Mouse (Mus musculus): ENCODE data around the gene Opn4.

Gene Opn4

GRCm38 (mm10) chr14:34599941-34600340 lies at the start of gene Opn4:
Gene Opn4, minus strand, starts transcription at chr14:34600142.
- no peak for DNase-seq (ENCODE audit: low read depth, low spot score)

GRCm38 (mm10) chr14:34647870-34648475 lies 48.0 kb upstream of the Opn4 start:
- DNase-seq (ENCODE audit: low read depth, low spot score) = no peak

- DNase-seq (ENCODE audit: low read depth, low spot score) = no peak
These were observed 44.2 kb upstream of the Opn4 start for GRCm38 (mm10) chr14:34644140-34644539.

GRCm38 (mm10) chr14:34635721-34636120 lies 35.8 kb upstream of the Opn4 start:
- no peak for DNase-seq (ENCODE audit: low read depth, low spot score)

- DNase-seq (ENCODE audit: low read depth, low spot score) = no peak
These were observed 35.2 kb upstream of the Opn4 start for GRCm38 (mm10) chr14:34635192-34635591.

- peak; percentile 69 for DNase-seq (ENCODE audit: low read depth, low spot score)
These were observed 32.9 kb upstream of the Opn4 start for GRCm38 (mm10) chr14:34632722-34633448.

GRCm38 (mm10) chr14:34626824-34627223 lies 26.9 kb upstream of the Opn4 start:
- no peak for DNase-seq (ENCODE audit: low read depth, low spot score)

- DNase-seq (ENCODE audit: low read depth, low spot score) = no peak
These were observed 23.7 kb upstream of the Opn4 start for GRCm38 (mm10) chr14:34623531-34624210.

- DNase-seq (ENCODE audit: low read depth, low spot score) = no peak
These were observed 23.1 kb upstream of the Opn4 start for GRCm38 (mm10) chr14:34623074-34623473.

GRCm38 (mm10) chr14:34620611-34621376 lies 20.9 kb upstream of the Opn4 start:
- peak; percentile 83 for DNase-seq (ENCODE audit: low read depth, low spot score)

GRCm38 (mm10) chr14:34618808-34619207 lies 18.9 kb upstream of the Opn4 start:
- DNase-seq (ENCODE audit: low read depth, low spot score) = peak; percentile 82

- peak; percentile 88 for DNase-seq (ENCODE audit: low read depth, low spot score)
These were observed 16.9 kb upstream of the Opn4 start for GRCm38 (mm10) chr14:34616821-34617220.

- no peak for DNase-seq (ENCODE audit: low read depth, low spot score)
These were observed 15.7 kb upstream of the Opn4 start for GRCm38 (mm10) chr14:34615625-34616024.

GRCm38 (mm10) chr14:34615082-34615481 lies 15.1 kb upstream of the Opn4 start:
- peak; percentile 75 for DNase-seq (ENCODE audit: low read depth, low spot score)

GRCm38 (mm10) chr14:34614551-34614950 lies 14.6 kb upstream of the Opn4 start:
- DNase-seq (ENCODE audit: low read depth, low spot score) = peak; percentile 56

GRCm38 (mm10) chr14:34613523-34613922 lies 13.6 kb upstream of the Opn4 start:
- no peak for DNase-seq (ENCODE audit: low read depth, low spot score)

- DNase-seq (ENCODE audit: low read depth, low spot score) = peak; percentile 81
These were observed 12.3 kb upstream of the Opn4 start for GRCm38 (mm10) chr14:34612222-34612621.

GRCm38 (mm10) chr14:34611591-34611990 lies 11.6 kb upstream of the Opn4 start:
- DNase-seq (ENCODE audit: low read depth, low spot score) = no peak

GRCm38 (mm10) chr14:34601910-34602309 lies 2.0 kb upstream of the Opn4 start:
- no peak for DNase-seq (ENCODE audit: low read depth, low spot score)

- DNase-seq (ENCODE audit: low read depth, low spot score) = peak; percentile 86
These were observed 4.2 kb downstream of the Opn4 start for GRCm38 (mm10) chr14:34595596-34596255.

Data from ZHBTc4 (cell line).